Mouse (Mus musculus): ENCODE data around the gene Bglap2.
"Not testable (repeated sequence)": the region's sequence is repeated elsewhere in the genome, so short reads cannot be mapped to it uniquely, and the experiment has no call there.

DNA sequence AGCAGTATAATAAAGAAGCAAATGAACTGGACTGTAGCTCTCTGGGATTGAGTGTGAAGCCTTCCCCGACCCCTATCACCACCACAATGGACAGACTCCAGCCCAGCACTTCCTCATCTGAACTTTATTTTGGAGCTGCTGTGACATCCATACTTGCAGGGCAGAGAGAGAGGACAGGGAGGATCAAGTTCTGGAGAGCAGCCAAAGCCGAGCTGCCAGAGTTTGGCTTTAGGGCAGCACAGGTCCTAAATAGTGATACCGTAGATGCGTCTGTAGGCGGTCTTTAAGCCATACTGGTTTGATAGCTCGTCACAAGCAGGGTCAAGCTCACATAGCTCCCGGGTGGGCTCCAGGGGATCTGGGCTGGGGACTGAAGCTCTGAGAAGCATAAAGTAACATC lies 10.0 kb downstream of the Bglap2 start:
- TF ChIP-seq CTCF (IDR thresholded peaks at IDR 0.05; ENCODE audit: borderline replicate concordance, control insufficient read depth, extremely low read depth, insufficient read depth, low read length, poor library complexity); POLR2A (IDR thresholded peaks at IDR 0.05; ENCODE audit: control insufficient read depth, extremely low read depth, insufficient read depth, low read length, poor library complexity): not testable (repeated sequence)
